Mouse (Mus musculus): ENCODE data around the gene Tmc2. TPM values are rescaled to one million over a fixed set of nuclear protein-coding genes. Genes with fewer than 3 reads are reported as not detected.
A peak's percentile ranks its signal among the peaks of the same experiment; 100 is the strongest.

Tmc2 gene
- total RNA-seq, 1 experiment from 2014 or later = not detected

DNA sequence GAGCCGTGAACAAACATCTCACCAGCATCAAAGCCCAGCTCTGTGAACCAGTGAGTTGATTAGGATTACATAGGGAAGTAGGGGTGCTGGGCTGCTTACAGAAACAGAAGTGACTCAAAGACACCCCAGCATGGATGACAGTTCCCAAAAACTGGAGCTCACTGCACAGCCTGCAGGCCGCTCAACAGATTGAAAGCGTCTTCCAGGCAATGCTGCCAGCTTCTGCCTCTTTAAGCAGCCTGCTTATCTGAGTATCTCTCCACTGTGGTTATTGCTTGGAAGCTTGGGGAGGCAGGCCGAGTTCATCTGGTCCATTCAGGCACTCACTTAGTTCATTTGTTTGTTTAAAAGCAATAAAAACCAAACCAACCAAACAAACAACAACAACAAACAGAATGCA lies 61.8 kb downstream of the Tmc2 start:
- no peak for DNase-seq

DNA sequence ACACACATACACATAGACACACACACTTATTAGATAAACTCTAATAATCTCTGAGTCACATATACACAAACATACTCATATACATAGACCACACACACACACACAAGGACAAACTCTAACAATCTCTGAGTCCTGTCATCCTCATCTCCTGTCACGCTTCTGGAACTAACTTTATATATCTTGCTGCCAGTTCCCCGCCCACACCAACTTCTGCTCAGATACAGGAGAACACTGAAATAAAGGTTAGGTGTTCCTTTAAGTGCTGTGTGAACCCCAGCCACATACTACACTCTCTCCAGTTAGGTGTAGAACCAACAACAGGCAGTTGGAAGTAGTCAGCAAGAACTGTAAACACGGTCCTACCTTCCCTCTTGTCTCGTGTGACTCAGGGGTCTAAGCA lies 65.8 kb downstream of the Tmc2 start:
- no peak for DNase-seq

DNA sequence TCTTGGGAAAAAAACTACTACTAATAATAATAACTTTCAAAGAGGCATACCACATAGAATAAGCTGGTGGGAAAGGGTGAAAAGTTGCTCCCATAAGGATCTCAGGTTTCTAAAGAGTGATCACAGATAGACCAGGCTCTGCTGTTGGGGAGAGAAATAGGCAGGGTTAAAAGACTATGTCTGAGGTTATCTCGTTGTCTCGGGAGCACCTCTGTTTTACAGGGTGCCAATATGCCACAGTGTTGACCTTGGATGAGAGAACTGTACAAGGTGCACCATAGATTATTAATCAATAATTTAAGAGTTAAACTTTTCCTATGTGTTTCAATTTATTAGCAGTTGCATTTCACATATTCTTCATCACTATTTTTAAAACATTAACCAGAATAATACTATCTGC lies 66.9 kb downstream of the Tmc2 start:
- DNase-seq = no peak

DNA sequence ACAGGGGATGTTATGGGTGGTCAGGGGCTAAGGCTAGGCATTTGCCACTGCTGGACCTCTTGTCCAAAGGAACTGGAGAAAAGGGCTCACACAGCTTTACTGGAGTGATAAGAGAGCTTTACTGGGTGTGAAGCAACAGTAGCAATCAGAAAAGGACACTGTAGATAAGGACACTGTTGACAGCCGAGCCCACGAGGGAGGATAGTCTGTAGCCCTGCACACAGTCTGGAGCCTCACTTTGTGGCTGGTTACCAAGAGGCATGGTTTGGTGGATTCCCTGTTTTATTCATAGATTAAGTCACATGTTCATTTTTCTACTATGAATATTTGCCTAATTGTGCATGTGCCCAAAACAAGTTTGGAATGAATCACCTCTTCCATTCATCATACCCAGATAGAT lies 67.4 kb downstream of the Tmc2 start:
- no peak for DNase-seq

DNA sequence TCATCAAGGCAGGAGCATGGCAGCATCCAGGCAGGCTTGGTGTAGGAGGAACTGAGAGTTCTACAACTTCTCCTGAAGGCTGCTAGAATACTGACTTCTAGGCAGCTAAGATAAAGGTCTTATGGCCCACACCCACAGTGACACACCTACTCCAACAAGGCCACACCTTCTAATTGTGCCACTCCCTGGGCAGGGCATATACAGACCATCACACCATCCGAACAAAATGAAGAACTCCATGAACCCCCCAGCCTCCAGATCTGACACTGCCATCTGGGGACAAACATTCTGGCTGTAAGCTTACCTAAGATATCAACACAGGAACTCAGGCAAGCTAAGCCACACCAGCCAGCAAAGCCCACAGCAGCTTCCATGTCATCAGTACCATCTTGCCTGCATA lies 70.5 kb downstream of the Tmc2 start:
- no peak for DNase-seq

DNA sequence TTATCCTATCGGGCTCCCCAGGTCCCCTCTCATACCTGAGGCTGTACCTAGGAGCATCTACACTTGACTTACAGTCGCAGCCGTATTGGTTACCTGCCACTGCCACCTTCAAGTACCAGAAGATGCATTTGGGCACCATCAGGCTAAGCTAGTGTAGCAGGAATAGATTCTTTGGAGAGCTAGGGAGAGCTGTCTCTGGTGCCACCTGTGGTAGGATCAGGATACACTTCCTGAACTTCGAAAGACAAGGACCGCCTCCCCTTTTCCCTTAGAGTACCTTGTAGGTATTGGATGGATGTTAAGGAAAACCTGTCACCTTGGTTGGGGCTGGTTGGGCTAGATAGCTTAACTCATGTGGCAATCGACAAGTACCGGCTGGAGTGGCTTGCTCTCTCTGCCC lies 73.1 kb downstream of the Tmc2 start:
- DNase-seq = no peak

DNA sequence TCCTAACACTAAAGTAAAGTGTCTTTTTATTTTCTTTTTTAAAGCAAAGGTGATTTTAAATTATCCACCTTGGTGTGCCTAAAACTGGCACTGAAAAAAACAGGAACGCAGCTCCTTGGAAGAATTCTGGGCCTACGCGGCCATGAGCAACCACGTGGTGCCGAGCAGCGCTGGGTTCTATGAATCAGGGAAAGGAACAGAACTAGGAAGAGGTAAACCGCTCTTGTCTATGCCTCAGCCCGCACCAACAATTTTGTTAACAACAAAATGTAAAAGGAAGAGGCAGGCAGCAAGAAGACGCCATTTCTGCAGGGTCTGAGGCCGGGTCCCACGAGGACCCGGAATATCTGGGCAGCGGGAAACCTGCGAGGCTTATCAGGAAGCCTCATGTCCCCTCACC lies 78.7 kb downstream of the Tmc2 start:
- DNase-seq = peak; percentile 20

DNA sequence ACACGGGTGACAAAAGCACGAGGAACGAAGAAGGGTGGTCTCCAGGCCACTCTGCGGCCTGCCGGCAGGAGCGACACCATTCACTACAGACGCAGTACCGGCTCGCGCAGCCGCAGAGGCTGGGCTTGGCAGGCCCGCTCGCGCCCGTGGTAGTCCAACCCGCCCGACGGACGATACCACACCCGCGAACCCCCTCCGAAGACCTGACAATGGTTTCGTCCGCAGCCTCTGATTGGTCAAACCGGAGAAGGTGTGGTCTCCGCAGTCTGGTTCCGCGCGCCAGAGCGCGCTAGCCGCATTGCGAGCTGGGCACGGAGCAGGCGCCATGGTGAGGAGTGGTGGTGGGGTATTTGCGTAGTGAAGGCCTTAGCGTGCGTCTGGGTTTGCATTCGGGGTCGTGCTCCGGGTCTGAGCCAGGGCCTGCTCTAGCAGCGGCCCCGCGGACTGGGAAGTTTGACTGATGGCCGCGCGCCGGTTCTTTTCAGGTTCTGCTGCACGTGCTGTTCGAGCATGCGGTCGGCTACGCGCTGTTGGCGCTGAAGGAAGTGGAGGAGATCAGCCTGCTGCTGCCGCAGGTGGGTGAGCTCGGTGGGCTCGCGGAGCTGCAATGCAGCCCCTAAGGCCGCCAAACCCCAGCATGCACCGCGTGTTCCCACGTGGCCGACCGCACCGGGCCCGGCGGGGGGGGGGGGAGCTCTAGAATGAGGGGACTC lies 79.3 kb downstream of the Tmc2 start, which contains the start of gene Nop56:
TSS of gene Nop56 (plus strand) at position 282 of the 713 bp plus-strand sequence.
- peak; percentile 97 for DNase-seq

DNA sequence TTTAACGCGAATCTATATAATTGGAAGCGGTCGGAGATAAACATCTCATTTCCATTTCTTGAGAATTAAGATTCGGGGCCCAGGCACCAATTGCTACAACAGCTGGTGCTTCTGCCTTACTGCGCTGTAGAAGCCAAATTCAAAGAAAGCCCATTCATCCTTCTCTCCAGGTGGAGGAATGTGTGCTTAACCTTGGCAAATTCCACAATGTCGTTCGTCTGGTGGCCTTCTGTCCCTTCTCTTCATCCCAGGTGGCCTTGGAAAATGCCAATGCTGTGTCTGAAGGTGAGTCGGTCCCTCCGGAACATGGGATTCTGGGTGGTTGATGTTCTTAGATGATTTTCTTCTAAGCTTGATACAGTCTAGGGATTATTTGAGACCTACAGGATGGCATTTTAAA lies 79.9 kb downstream of the Tmc2 start:
- no peak for DNase-seq

DNA sequence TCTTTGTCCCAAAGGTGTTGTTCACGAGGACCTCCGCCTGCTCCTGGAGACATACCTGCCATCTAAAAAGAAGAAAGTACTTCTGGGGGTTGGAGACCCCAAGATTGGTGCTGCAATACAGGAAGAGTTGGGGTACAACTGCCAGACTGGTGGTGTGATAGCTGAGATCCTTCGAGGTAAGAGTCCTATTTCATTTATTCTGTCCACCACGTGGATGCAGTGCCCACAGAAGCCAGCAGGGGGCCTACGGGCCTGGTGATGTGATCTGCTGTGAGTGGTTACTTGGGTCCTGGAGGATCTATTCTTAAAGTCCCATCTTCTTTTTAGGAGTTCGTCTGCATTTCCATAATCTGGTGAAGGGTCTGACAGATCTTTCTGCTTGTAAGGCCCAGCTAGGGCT lies 80.7 kb downstream of the Tmc2 start:
- peak; percentile 55 for DNase-seq

DNA sequence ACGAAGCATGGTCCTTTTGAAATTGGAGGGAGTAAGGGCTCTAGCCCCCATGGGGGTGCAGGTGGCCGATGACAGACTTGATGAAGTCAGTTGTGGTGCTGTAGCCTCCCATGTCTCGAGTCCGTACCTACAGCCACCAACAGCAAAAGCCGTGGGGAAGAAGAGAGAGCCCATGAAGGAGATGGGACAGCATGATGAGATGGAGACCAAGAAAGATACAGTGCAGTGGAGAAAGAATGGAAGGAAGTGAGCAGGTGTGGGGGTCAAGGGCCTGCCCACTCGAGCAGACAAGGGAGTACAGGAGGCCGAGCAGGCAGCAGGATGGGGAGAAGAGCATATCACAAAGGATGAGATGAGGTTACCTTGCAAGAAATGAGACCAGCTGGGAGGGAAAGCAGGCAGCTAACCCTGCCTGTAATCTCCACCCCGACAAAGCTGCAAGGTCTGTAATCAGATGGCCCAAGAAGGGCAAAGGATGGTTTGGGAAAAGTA lies 84.7 kb downstream of the Tmc2 start:
- DNase-seq = no peak

DNA sequence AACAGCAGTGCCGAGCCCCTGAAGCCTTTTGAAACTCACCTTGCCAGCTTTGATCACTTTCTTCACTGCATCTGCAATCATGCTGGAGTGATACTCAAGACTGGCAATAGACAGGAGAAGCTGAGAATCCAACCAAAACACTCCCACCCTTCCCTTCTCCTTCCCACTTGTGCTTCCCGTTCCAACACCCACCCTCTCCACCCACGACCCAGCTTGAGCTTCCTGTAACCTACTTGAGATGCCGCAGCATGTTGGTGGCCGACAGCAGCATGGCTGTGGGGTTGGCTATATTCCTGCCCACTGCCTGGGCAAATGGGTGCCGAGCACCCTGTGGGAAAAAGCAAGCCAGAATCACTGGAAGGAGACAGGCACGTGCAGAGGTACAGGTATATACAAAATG lies 85.2 kb downstream of the Tmc2 start:
- DNase-seq = no peak

DNA sequence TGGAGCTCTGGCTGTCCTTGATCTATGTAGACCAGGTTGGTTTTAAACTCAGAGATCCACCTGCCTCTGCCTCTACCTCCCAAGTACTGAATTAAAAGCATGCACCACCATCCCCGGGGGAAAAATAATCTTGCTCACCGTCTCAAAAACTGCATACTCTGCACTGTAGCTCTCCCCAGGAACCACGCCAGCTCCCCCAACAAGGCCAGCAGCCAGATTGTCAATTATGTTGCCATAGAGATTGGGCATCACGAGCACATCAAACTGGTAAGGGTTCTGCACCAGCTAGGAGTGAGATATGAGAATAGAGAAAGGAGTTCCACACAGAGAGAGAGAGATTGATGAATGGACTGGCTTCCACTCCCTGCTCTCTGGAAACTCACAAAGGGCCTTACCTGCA lies 85.8 kb downstream of the Tmc2 start:
- DNase-seq = no peak

DNA sequence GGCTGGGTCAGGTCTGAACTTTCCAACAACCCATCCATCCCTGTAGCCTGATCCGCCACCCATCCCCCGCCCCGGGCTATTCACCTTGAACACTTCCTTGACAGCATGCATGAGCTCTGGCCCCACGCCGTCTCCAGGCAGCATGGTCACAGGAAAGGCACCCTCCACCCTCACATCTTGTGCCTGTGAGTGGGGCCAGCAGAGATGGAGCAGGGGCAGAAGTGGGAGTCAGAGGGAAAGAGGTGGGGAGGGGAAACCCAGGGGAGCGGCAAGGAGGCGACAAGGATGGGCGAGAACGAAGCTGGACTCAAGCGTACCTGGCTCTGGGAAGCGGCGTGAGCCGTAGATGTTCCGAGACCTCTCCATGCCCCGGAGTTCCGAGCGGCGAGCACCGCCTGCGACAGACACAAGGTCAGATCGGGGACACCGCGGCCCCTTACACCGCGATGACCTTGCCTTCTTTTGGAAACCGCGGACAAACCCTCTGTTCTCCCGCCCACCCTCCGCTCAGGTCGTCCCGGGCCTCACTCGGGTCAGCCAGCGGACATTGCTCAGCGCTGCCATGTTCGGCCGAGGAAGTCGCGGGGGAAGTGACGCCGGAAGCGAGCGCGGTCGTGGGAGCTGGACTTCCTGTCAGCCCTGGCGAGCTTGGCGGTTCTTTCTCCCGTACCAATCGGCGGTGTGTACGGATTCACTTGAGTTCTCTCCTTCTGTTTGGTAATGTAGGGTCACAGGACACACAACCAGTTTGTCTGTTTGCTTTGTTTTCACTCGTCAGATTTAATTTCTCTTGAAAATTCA lies 89.1 kb downstream of the Tmc2 start, which contains the start of gene Idh3b:
TSS of gene Idh3b (minus strand) at position 694 of the 801 bp plus-strand sequence.
- peak; percentile 91 for DNase-seq

DNA sequence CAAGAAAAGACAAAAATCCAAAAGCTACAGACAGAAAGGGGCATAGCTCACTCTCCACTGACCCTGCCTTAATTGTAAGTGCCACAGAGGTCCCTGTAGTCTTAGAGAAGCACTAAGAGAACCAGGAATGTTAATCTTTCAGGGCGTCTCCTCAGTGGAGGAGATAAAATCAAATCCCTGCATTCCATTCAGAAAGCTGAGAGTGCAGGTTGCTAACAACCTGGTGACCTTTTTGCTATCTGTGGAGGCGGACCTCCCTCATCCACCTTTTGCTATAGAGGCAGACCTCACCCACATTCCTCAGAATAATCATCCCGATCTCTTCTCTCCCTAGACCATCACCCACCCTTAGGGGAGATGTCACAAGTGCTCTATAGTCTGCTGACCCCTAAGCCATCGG lies 94.1 kb downstream of the Tmc2 start:
- no peak for DNase-seq

DNA sequence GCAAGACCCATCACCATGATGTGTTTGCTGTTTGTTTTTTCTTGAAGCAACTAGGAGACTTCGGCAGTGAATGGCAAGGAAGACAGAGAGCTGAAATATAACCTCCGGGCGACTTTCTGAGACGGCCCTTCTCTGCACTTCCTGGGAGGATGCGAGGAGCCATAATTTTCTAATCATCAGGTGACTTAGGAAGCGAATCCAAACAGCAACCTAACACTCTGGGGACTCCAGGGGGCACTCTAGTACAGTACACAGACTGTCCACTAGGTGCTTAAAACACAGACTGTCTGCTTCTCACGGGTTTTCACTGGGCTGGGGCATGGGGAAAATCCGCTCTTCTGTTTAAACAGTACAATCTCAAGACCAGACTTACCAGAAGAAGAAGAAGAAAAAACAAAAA lies 96.4 kb downstream of the Tmc2 start:
- peak; percentile 47 for DNase-seq

DNA sequence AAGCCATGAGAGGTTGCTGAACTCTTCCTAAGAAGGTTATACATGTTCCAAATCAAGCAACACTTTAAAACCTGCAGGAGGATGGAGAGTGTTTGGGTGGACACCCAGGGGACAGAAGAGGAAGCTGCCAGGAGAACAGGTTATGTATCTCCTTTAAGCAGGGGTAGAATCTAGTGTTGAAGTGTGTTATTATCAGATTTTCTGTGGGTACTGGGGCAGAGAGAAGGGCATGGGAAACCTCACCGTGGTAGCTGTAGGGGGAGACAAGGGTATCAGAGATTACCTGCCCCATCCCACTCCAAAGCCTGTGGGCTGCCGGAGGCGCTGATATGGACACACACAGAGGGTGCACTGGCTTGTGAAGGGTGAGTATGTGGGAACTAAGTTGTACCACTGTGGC lies 98.0 kb downstream of the Tmc2 start:
- DNase-seq = no peak

DNA sequence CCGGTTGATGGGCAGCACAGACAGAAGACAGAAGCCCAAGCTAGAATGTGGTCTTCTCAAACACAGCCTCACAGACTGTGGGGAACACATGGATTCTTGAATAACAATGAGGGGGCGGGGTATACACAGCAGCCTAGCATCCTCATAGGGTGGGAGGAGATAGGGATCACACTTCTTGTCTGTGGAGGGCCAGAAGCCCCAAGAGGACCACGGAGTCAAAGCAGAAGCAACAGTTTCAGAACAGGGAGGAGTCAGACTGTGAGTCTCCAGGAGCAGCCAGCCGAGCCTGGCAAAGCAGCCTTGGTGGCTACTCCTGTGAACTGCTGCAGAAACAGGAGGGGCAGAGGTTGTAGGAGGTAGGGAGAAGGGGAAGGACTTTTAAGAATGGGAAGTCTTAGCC lies 98.5 kb downstream of the Tmc2 start:
- no peak for DNase-seq

DNA sequence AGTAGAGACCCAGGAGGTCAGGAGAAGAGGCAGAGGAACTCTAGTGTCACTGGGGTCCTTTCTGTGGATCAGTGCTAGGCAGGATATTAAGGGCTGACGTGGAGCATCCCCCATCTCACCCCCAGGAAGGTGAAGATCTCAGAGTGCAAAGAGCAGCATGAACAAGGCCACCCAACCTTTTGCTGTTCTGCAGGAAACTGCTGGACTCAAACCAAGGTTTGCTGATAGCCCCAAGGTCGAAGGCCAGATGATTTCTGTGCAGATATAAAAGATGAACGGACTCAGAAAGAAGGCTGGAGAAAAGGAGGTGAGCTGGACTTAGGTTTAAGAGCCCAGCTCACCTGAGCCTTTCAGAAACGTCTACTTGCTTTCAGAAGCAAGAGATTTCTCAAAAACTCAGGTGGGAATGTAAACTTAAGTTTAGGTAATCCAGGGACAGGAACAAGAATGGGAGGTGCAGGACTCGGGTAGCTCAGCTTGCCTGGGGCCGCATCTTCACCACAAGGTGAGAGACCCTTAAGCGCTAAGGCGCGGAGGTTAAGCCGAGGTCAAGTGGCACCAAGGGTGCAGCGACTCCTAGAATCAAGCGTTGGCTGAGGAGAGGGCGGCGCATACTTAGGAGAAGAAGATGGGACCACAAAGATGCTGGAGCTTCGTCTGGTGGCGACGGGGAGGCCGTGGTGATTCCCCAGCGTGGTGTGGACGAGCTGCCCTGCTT lies 99.4 kb downstream of the Tmc2 start:
- no peak for DNase-seq

DNA sequence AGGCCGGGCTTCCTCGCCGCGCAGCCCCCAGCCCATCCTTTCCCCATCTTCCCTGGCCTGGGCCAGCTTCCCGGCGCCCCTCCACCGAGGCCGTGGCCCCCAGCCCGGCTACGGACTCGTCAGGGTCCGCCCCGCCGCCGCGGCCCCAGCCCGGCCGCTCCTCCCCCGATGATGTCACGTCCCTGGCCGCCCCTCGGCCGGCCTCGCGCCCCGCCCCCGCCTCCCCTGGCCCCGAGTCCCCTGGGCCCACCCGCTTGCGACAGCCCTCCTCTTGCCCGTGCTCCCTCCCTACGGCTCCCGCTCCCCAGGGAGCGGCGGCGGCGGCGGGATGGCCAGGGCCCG lies 99.9 kb downstream of the Tmc2 start, which contains the start of gene Ebf4:
TSS of gene Ebf4 (plus strand) at position 234 of the 342 bp plus-strand sequence.
- peak; percentile 74 for DNase-seq

DNA sequence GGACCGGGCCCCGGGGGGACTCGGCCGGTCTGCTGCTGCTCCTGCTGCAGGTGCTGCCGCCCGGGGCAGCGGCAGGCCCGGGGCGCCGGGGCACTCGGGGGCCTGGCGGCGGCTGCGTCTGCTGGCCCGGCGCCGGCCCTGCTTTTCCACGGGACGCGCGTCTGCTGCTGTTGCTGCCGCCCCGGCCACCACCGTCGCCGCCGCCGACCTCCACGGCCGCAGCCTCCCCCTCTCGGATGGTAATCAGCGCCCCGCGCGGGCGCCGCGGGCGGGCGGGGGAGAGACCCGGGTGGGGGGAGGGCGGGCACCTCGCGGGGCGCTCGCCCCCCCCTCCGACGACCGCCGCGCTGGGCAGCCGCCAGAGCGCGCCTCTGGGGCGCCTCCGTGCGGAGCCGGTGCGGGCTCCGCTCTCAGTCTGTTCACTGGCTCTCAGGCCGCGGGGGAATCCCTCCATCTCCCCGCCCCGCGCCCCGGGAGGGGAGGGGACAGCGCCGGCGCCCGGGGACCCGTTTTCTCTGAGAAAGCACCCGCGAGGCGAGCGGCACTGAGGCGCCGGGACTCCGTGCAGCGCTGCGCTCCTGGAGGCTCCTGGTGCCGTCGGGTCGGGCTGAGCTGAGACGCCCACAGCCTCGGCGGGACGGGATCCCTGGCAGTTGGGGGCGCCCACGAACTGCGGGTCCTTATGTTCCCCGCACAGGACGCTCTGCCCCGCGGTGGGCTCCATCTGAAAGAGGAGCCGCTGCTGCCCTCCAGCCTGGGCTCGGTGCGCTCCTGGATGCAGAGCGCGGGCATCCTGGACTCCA lies 100.5 kb downstream of the Tmc2 start:
- DNase-seq = peak; percentile 60

DNA sequence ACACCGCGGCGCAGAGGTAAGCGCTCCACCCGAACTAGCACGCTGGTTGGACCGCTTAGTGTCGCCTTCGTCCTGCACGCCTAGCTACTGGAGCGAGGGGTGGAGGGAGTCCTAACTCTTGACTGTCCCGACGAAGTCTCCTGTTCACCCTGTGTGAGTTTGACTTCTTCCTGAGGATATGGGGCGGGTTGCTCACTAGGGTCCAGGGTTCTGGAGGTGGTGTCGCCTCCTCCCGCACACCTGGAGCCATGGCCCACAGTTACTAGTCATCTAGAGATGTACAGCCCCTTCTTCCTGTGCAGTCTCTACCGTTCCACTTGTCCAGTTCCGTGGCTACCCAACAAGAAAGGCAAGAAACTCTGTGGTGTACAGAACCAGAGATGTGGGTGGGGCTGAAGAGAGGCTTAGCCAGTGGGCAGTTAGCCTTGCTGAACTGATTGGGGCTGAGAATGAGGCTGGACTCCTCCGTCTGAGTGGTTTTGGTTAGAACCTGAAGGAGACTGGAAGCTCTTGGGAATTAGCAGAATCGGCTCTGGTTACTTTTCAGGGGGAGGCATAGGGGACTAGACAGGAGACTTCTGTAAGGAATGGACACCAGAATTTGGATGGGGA lies 101.2 kb downstream of the Tmc2 start:
- DNase-seq = no peak

All from adrenal gland, postnatal 25 days (tissue).